Mouse (Mus musculus): ENCODE results near the gene Gpr31b.
"Not testable (repeated sequence)": the region's sequence is repeated elsewhere in the genome, so short reads cannot be mapped to it uniquely, and the experiment has no call there.

Gpr31b gene

GRCm38 (mm10) chr17:13052124-13052813, at the start of gene Gpr31b:
Gpr31b (minus strand) TSS chr17:13052296.
- DNase-seq (ENCODE audit: low spot score): not testable (repeated sequence)

DNA sequence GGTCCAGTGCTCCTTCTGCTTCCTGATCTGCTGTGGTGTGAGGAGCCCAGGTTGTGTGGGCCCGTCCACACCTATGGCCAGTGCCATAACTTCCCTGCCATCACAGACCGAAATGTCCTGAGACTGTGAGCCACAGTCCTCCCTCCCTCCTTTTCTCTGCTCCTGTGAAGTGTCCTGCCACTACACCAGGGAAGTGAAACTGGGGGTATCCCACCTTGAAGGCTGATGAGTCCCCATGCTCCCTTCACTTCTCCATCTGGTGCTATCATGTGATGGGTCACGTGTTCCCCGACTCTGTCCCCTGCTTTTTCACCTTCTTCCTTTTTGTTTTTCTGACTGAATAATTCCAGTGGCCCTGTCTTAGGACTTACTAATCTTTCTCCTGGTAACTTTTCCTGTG, 40.9 kb upstream of the Gpr31b start:
- DNase-seq (ENCODE audit: low spot score): not testable (repeated sequence)

GRCm38 (mm10) chr17:13092100-13092764, 40.1 kb upstream of the Gpr31b start:
- not testable (repeated sequence) for DNase-seq (ENCODE audit: low spot score)

- DNase-seq (ENCODE audit: low spot score): not testable (repeated sequence)
Measured at GRCm38 (mm10) chr17:13091510-13091909, 39.4 kb upstream of the Gpr31b start.

DNA sequence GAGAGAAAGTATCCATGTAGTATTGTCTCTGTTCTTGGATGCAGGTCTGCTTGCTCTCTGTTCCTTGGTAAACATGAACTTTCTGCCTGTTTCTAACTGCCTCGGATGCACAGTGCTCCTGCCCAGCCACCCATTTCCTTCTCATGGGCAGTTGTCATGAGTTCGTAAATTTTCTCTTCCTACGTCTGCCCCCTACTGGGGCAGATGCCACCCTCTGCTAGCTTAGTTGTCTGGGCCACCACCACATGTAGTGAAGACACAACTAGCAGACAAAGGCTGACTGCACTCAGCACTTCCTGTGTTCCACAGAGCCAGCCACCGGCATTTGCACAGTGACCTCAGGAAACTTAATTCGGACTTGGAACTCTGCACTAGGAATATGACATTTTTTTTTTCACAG, 17.1 kb upstream of the Gpr31b start:
- not testable (repeated sequence) for DNase-seq (ENCODE audit: low spot score)

- DNase-seq (ENCODE audit: low spot score): not testable (repeated sequence)
Measured at GRCm38 (mm10) chr17:13067864-13068385, 15.8 kb upstream of the Gpr31b start.

- not testable (repeated sequence) for DNase-seq (ENCODE audit: low spot score)
Measured at GRCm38 (mm10) chr17:13062882-13063281, 10.8 kb upstream of the Gpr31b start.

DNA sequence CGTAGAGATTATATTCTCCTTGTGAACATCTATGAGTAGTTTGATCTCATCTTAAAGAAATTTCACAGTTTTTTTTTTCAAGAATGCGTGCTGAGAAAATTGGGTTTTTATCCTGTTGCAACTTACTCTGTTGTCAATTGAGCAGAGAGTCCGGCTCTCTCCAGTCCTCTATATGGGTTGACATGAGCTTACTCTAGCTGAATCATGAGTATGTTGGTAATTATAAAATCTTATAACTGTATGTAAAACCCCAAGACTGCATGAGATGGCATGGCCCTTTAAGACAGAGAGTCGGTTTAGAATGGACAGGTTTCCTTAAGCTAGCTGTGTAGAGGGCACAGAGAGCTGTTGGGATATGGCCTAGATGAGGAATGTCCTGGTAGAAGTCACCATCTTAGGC, 8.7 kb upstream of the Gpr31b start, which contains the start of gene Tcp10b:
Gene Tcp10b, plus strand, starts transcription at position 301 of the 400 bp plus-strand sequence.
- DNase-seq (ENCODE audit: low spot score): not testable (repeated sequence)

DNA sequence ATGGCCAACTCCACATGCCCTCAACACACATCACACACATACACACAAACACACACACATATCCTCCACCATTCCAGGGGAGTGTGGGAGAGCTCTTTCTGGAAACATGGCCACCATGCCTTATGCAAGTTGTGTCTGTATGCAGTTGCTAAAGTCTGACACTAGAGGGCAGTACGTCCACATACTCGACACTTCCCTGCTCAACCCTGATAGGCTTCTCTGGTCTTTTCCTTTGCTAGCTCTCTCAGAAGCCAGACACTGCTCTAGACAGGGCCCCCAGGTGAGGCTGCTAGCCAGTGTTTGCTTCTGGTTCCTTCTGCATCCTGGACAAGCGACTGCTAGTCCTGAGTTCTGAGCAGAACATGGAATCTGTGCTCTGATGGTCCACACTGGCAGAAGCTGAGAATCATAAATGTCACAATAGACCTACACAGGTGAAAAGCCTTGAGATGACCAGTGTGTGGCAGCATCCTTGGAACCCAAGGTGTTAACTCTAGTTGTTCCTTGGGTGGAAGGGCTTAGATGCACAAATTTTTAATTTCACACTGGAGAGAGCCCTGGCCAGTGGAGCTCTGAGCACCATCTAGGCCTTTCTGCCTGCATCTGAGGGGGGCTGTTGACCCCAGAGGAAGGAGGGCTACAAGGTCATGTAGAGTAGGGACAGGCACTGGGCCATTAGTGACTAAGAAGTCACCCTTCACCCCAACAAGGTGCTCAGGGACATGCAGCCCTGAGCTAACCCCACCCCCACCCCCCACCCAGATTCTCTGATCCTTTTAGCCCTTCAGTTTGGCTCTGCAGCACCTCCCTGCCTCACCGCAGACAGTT, 8.0 kb downstream of the Gpr31b start:
- not testable (repeated sequence) for DNase-seq (ENCODE audit: low spot score)

DNA sequence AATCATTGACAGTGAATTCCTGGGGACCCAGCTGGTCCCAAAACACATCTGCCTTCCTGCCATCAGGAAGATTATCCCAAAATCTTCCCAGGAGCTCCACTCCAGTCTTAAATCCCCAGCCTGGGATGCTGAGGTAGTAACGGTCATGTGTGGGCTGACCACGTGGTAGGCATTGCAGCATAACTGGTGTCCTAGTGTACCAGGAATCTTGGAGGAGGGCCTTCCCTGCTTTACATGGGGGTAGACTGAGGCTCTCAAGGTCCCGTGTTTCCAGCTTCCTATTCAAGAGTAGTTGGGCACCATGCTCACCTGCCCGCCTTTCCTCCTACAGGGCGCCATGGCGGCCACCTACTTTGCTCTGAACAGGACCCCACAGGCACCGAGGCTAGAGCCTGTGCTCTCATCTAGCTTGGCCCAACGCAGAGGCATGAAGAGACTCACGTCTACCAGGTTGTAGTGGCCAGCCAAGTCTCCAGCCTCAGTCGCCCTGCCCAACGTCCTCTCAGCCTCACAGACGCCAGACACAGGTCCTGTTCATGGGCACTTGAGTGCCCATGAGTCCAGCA, 15.4 kb downstream of the Gpr31b start:
- DNase-seq (ENCODE audit: low spot score): not testable (repeated sequence)

DNA sequence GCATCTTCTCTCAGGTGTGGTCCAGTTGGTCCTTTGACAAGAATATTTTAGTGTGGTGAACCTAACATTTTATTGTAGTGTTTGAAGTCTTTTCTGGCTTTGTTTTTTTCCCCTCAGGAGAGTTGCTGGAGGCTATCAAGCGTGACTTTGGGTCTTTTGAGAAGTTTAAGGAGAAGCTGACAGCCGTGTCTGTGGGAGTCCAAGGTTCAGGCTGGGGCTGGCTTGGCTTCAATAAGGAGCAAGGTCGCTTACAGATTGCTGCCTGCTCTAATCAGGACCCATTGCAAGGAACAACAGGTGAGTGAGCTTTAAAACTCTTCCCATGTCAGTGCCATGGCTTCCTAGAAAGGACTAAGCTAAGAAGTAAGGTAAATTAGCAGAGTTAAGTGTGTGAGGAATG, 38.8 kb downstream of the Gpr31b start:
- no peak for DNase-seq (ENCODE audit: low spot score)

DNA sequence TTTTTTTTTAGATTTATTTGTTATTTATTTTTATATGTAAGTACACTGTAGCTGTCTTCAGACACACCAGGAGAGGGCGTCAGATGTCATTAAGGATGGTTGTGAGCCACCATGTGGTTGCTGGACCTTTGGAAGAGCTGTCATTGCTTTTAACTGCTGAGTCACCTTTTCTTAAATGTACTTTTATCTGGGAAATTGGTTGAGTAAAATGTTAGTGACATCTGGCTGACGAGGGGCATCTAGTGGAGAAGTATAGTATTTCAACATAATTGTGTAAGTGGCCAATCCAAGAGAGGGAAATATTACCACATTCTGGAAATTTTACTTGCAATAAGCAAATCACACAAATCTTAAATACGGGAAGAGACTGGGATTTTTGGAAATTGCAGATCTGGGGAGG, 42.2 kb downstream of the Gpr31b start:
- no peak for DNase-seq (ENCODE audit: low spot score)

- no peak for DNase-seq (ENCODE audit: low spot score)
Measured at GRCm38 (mm10) chr17:13008528-13008927, 43.6 kb downstream of the Gpr31b start.

DNA sequence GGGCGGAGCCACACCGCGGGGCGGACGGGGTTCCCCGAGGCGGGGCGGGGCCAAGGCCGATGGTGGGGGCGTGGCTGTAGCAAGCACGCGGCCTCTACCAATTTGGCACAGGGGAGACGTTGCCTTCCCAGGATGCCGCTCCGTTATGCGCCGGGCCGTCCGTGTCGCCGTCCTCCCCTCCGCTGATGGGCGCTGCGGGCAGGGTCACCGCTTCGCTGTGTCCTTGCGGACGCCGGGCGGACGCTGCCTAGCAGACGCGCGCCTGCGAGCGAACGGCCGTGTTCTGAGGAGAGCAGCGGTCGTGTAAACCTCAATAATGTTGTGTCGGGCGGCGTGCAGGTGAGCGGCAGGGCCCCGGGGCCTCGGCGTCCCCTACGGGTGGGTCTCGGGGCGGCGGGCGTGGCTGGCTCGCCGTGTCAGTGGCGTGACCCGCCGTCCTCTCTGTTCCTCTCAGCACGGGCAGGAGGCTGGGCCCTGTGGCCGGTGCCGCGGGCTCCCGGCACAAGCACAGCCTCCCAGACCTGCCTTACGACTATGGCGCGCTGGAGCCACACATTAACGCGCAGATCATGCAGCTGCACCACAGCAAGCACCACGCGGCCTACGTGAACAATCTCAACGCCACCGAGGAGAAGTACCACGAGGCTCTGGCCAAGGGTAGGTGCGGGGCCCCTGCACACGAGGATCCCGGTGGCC, 44.2 kb downstream of the Gpr31b start:
- DNase-seq (ENCODE audit: low spot score): peak; percentile 99

DNA sequence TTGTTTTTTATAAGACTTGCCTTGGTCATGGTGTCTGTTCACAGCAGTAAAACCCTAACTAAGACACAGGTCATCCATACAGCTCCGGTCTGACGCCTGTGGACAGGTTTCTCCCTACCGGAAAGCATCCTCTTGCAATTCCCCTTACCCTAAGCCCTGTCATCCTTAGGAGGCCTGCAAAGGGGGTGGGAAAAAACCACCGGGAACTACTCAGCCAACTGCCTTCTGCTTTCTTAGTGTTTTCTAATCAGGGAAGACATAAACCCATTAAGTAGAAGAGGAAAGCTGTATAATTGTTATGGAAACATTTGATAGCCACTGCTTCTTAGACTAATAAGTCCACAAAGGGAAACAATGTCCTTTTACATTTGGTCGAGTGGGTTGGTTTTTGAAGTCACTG, 45.1 kb downstream of the Gpr31b start:
- DNase-seq (ENCODE audit: low spot score): no peak

GRCm38 (mm10) chr17:13006546-13006945, 45.5 kb downstream of the Gpr31b start, which contains the start of gene Sod2:
Sod2 (plus strand) TSS chr17:13006846.
- DNase-seq (ENCODE audit: low spot score): not testable (repeated sequence)

GRCm38 (mm10) chr17:13004436-13004835, 47.7 kb downstream of the Gpr31b start:
- not testable (repeated sequence) for DNase-seq (ENCODE audit: low spot score)

DNA sequence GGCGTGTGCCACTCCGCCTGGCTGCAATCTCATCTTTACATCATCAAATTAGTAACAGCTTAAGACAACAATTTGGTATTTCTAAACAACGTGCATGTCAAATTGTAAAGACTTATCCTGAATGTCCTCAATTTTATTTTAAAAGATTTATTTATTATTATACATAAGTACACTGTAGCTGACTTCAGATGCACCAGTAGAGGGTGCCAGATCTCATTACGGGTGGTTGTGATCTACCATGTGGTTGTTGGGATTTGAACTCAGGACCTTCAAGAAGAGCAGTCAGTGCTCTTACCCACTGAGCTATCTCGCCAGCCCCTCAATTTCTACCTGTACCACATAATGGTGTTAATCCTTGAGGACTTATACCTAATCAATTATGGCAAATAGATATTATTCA, 49.9 kb downstream of the Gpr31b start:
- DNase-seq (ENCODE audit: low spot score): not testable (repeated sequence)
